Mouse (Mus musculus): ENCODE results near the gene Myl9.

DNA sequence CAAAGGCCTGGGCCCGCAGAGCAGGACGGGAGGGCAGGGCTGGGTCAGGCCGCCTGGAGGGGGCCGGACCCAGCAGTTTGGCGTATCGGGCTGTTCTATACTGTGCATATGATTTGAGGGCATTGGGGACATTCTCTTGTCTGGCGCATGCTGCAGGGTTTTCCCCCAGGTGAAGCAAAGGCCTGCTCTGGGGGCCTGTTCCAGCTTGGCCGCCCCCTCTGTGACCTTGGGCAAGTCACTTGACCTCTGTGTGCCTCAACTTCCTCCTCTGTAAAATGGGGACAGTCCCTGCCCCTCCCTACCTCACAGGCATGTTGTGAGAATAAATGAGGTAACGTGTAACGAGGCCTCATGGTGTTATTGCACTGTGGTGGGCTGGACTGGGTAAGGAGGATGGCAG lies 11.2 kb upstream of the Myl9 start:
- no peak for TF ChIP-seq CTCF (IDR thresholded peaks at IDR 0.05; ENCODE audit: extremely low read depth, insufficient read length, insufficient replicate concordance, low read depth, low read length)
- TF ChIP-seq POLR2A (IDR thresholded peaks at IDR 0.05; ENCODE audit: low read depth, low read length): no peak

All from small intestine, adult 2 months (tissue).